Mouse (Mus musculus) E14TG2a.4 (cell line): ENCODE results near the gene Boll.

Source experiments
- H3K27me3 ChIP-seq: 2 replicates; pipeline ENCODE4 v1.6.1; 2014; ENCODE audit warnings: low read length, control low read depth; ENCODE audit not compliant: insufficient read depth
- H3K36me3 ChIP-seq: 2 replicates; pipeline ENCODE4 v1.6.1; 2014; ENCODE audit warnings: low read length, control low read depth; ENCODE audit not compliant: insufficient read depth
- H3K4me1 ChIP-seq: replicated peaks from 2 replicates; pipeline ENCODE4 v1.6.1; 2014; ENCODE audit warnings: low read depth, low read length, control low read depth
- H3K4me3 ChIP-seq: replicated peaks from 2 replicates; pipeline ENCODE4 v1.5.1; 2014; ENCODE audit warnings: mild to moderate bottlenecking, low read length
- H3K9me3 ChIP-seq: 2 replicates; pipeline ENCODE4 v1.6.1; 2014; ENCODE audit warnings: low read length, control low read depth
- CTCF ChIP-seq: conservative IDR thresholded peaks from 2 replicates; pipeline ENCODE4 v1.5.1; 2014; ENCODE audit warnings: low read length
- NANOG ChIP-seq: IDR thresholded peaks from 2 replicates; pipeline ENCODE4 v1.6.1; 2014; ENCODE audit warnings: borderline replicate concordance, low read length, mixed read lengths
- POU5F1 ChIP-seq: IDR thresholded peaks from 2 replicates; pipeline ENCODE4 v1.6.1; 2014; ENCODE audit warnings: low read length, borderline replicate concordance

The Boll gene

DNA sequence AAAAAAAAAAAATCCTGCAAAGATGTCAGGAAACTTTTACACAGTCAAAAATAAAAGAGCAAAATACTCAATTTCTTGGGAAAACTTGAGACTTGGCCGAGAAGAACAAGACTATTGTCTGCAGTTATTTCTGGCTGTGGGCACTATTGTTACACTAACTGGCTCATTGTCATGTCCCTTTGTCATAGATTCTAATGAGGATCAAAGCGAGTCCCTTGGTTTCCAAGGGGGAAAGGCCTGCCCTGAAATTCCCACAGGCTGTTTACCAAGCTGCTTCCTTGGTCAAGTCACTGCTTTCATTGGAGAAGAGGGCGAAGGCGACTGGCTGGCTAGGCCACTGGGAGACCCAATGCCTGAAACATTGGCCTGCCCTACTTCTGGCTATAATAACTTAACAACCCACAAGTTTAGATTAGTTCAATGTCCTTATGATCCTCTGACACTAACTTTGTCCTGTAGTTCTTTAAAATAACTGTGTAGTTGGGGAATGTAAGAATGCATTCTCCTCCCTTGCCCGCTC is 157.4 kb downstream of the Boll start:
- Histone ChIP-seq H3K27me3 (peaks cover 10% of the 10 kb centered on the region; the same call in 1 of the 2 replicates), H3K36me3 (no peaks in the 10 kb centered on the region), H3K4me3 (no peak overlapping the region), H3K9me3 (no peaks in the 10 kb centered on the region), H3K4me1 (peaks cover 57% of the 10 kb centered on the region)
- TF ChIP-seq NANOG (peak; percentile 77; the same call in 1 of the 2 replicates), POU5F1 (no peak), CTCF (no peak)

DNA sequence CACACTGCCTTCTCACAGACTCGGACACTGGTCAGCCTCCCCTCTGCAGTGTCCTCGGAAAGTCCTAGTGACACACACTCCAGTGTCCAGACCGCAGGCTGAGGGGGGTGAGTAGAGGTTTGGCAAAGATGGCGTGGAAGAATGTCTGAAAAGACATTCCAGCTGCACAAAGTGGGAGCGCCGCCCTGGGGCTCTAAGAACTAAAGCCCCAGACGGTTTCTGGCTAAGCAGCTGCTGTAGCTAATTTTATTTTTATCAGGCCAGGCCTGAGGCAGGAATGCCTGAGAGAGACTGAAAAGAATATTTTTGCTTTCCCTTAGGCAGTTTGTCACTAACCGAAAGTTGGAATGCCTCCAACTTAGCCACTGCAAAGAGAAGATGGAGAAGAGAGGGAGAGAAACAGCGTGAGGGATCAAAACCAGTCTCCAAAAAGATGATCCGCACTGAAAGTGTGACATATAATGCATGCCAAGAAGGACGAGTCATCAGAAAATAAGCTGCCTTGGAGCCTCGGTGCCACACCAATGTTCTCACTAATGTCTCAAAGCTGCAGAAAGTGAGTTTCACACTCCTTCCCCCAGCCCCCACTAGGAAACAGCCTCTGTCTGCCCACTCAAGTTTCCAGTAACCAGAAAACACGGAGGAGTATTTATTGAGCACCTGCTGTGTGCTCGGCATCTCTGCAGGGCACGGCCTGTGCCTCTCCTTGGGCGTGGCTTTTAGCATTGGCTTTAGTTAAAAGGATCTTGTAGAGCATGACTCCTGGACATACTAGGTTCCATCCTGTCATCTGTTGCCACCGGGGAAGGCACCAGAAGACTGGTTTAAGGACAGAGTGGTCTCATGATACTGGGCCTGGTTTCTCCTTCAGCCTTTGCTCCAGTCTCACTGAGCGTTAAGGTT is 161.2 kb downstream of the Boll start:
- Histone ChIP-seq H3K36me3 (no peaks in the 10 kb centered on the region), H3K9me3 (no peaks in the 10 kb centered on the region), H3K4me1 (peaks cover 67% of the 10 kb centered on the region), H3K27me3 (peaks cover 5% of the 10 kb centered on the region; the same call in 1 of the 2 replicates), H3K4me3 (0 out of 2 replicates have a peak overlapping the region, but pooled peaks have one; percentile 8)
- TF ChIP-seq NANOG, result no peak
- no peak for TF ChIP-seq CTCF
- TF ChIP-seq POU5F1, result no peak

DNA sequence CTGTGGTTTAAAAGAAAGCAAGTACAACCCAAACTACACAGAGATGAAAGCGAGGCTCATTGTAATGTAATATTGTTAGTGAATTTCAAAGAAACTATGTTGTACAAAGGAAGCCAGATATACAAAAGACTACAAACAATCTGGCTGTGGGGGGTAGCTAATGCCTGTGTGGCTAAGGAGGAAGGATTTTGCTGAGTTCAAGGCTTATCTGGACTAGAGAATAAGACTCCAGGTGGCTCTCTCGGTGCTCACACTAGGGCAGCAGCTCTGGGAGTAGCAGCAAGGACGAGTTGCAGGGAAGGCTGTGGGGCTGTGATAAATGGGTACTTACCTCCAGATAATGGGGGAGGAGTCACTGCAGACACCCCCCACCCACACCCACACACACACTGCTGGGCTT is 164.6 kb downstream of the Boll start:
- H3K27me3 ChIP-seq, result peaks cover 15% of the 10 kb centered on the region
- 0 out of 2 replicates have a peak overlapping the region, but pooled peaks have one; percentile 30 for H3K4me3 ChIP-seq
- TF ChIP-seq POU5F1 (0 out of 2 replicates have a peak, but pooled peaks have one; percentile 52), NANOG (peak; percentile 80), CTCF (no peak)
- peaks cover 80% of the 10 kb centered on the region for H3K4me1 ChIP-seq
- H3K36me3 ChIP-seq, result no peaks in the 10 kb centered on the region
- no peaks in the 10 kb centered on the region for H3K9me3 ChIP-seq
